Mouse (Mus musculus) C2C12 (cell line): ENCODE data around the gene Hoxd10. TPM values are rescaled to one million over a fixed set of nuclear protein-coding genes. Genes with fewer than 3 reads are reported as not detected.

Experiments
- H3K27me3 ChIP-seq: one replicate; pipeline ENCODE4 v1.6.1; 2011; ENCODE audit not compliant: control insufficient read depth, insufficient read depth, insufficient read length
- H3K36me3 ChIP-seq: one replicate; pipeline ENCODE4 v1.6.1; 2011; ENCODE audit not compliant: control insufficient read depth, insufficient read depth
- H3K4me3 ChIP-seq: one replicate; pipeline ENCODE4 v1.5.1; 2011; ENCODE audit warnings: mild to moderate bottlenecking, control low read depth; ENCODE audit not compliant: poor library complexity, insufficient read depth, severe bottlenecking
- H3K79me2 ChIP-seq: one replicate; pipeline ENCODE4 v1.6.1; 2011; ENCODE audit not compliant: control insufficient read depth, insufficient read depth
- H3K79me3 ChIP-seq: one replicate; pipeline ENCODE4 v1.6.1; 2011; ENCODE audit warnings: low read depth, control low read depth
- H3ac ChIP-seq: one replicate; pipeline ENCODE3; 2011; ENCODE audit warnings: low read depth; ENCODE audit not compliant: control insufficient read depth, insufficient read length
- CEBPB ChIP-seq: IDR thresholded peaks from one replicate; pipeline ENCODE4 v1.6.1; 2011; ENCODE audit warnings: low read depth, mild to moderate bottlenecking, control low read depth, moderate library complexity
- CTCF ChIP-seq: IDR thresholded peaks from one replicate; pipeline ENCODE4 v1.5.1; 2011; ENCODE audit not compliant: control insufficient read depth, insufficient read depth, insufficient read length
- FOSL1 ChIP-seq: IDR thresholded peaks from one replicate; pipeline ENCODE4 v1.8.0; 2011; ENCODE audit warnings: mild to moderate bottlenecking, low read length; ENCODE audit not compliant: poor library complexity, insufficient read depth, severe bottlenecking
- MAX ChIP-seq: IDR thresholded peaks from one replicate; pipeline ENCODE4 v1.6.1; 2011; ENCODE audit warnings: mild to moderate bottlenecking, control low read depth
- MYOD1 ChIP-seq: IDR thresholded peaks from one replicate; pipeline ENCODE4 v1.6.1; 2011; ENCODE audit warnings: low read depth; ENCODE audit not compliant: control insufficient read depth, insufficient read length
- MYOG ChIP-seq: IDR thresholded peaks from one replicate; pipeline ENCODE4 v1.6.1; 2011; ENCODE audit not compliant: control insufficient read depth, insufficient read length; ENCODE audit errors: extremely low read depth
- USF1 ChIP-seq: IDR thresholded peaks from one replicate; pipeline ENCODE4 v1.6.1; 2011; ENCODE audit warnings: low read depth, mild to moderate bottlenecking, control low read depth, moderate library complexity
- polyA plus RNA-seq: library from polyadenylated mRNA; unstranded; fragments of >200 nt; fragmentation: generic; extraction: Trizol; gene quantifications from one replicate; pipeline ENCODE4 v1.2.1, GENCODE M21; 2012; ENCODE audit warnings: missing spikeins

The Hoxd10 gene
- polyA plus RNA-seq, 1 experiment: not detected

- Histone ChIP-seq H3ac (no peak overlapping the region), H3K79me2 (no peaks in the 10 kb centered on the region), H3K79me3 (no peaks in the 10 kb centered on the region), H3K27me3 (peaks cover 48% of the 10 kb centered on the region), H3K36me3 (no peaks in the 10 kb centered on the region), H3K4me3 (no peak overlapping the region)
- TF ChIP-seq MYOG (no peak), MYOD1 (no peak), CEBPB (no peak), MAX (no peak), CTCF (no peak), FOSL1 (no peak), USF1 (no peak)
These were observed 34.3 kb upstream of the Hoxd10 start for GRCm38 (mm10) chr2:74657251-74658023.

- Histone ChIP-seq H3K4me3 (no peak overlapping the region), H3K79me2 (no peaks in the 10 kb centered on the region), H3ac (no peak overlapping the region), H3K79me3 (no peaks in the 10 kb centered on the region), H3K36me3 (no peaks in the 10 kb centered on the region), H3K27me3 (peaks cover 50% of the 10 kb centered on the region)
- TF ChIP-seq MYOD1: no peak
- TF ChIP-seq CTCF: no peak
- no peak for TF ChIP-seq MAX
- TF ChIP-seq MYOG: no peak
- TF ChIP-seq USF1: no peak
- TF ChIP-seq FOSL1: no peak
- TF ChIP-seq CEBPB: no peak
These were observed 33.6 kb upstream of the Hoxd10 start for GRCm38 (mm10) chr2:74658024-74658666.

- H3K79me2 ChIP-seq: no peaks in the 10 kb centered on the region
- TF ChIP-seq MYOG: no peak
- TF ChIP-seq MYOD1: no peak
- no peak for TF ChIP-seq CEBPB
- no peak for TF ChIP-seq USF1
- no peak for TF ChIP-seq CTCF
- no peak for TF ChIP-seq MAX
- TF ChIP-seq FOSL1: no peak
- no peaks in the 10 kb centered on the region for H3K79me3 ChIP-seq
- H3K4me3 ChIP-seq: no peak overlapping the region
- H3ac ChIP-seq: no peak overlapping the region
- H3K27me3 ChIP-seq: peaks cover 52% of the 10 kb centered on the region
- no peaks in the 10 kb centered on the region for H3K36me3 ChIP-seq
These were observed 32.9 kb upstream of the Hoxd10 start for GRCm38 (mm10) chr2:74658667-74659371.

GRCm38 (mm10) chr2:74659507-74660005, 32.2 kb upstream of the Hoxd10 start, which contains the start of gene Evx2:
Gene Evx2, minus strand, starts transcription at chr2:74659557.
- no peaks in the 10 kb centered on the region for H3K79me2 ChIP-seq
- no peaks in the 10 kb centered on the region for H3K79me3 ChIP-seq
- H3K27me3 ChIP-seq: peaks cover 52% of the 10 kb centered on the region
- H3K36me3 ChIP-seq: no peaks in the 10 kb centered on the region
- no peak within 1 kb of the TSS for H3K4me3 ChIP-seq
- no peak for TF ChIP-seq MYOD1
- no peak for TF ChIP-seq FOSL1
- TF ChIP-seq MYOG: no peak
- no peak within 1 kb of the TSS for H3ac ChIP-seq

GRCm38 (mm10) chr2:74660421-74661375, 31.0 kb upstream of the Hoxd10 start:
- H3K36me3 ChIP-seq: no peaks in the 10 kb centered on the region
- no peak for TF ChIP-seq CTCF
- no peak for TF ChIP-seq CEBPB
- no peak for TF ChIP-seq MYOG
- no peak for TF ChIP-seq USF1
- TF ChIP-seq MAX: no peak
- no peak for TF ChIP-seq FOSL1
- no peak for TF ChIP-seq MYOD1
- H3K4me3 ChIP-seq: no peak overlapping the region
- peaks cover 49% of the 10 kb centered on the region for H3K27me3 ChIP-seq
- no peaks in the 10 kb centered on the region for H3K79me3 ChIP-seq
- no peak overlapping the region for H3ac ChIP-seq
- H3K79me2 ChIP-seq: no peaks in the 10 kb centered on the region
